Comparison of ENCODE assay signal across 19 mouse cellular contexts in the genomic region with DNA sequence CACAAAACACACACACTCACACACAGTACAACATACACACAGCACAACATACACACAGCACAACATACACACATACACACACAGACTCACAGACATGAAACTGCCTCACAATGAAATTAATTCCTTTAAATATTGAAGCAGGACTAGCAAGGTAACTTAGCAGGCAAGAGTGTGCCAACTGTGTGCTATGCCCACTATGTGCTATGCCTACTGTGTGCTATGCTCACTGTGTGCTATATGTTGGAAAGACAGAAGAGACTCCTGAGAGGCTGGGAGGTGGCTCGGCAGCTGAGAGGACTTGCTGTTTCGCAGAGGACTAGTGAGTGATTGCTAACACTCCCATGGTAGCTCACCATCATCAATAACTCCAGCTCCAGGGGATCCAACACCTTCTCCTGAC. TPM values are rescaled to one million over a fixed set of nuclear protein-coding genes. Genes with fewer than 3 reads are reported as not detected.
"Had no signal": no experiment of that assay in that cellular context is flagged by ENCODE, and none has a peak within 500 bp of the region (broad histone marks: within the 10 kb centered on the region; RNA-seq: fewer than 3 reads in every experiment).

No protein-coding gene starts in this region.

- H3K9ac ChIP-seq: lung, embryonic 14.5 days; midbrain, embryonic 12.5 days; neural tube, embryonic 13.5 days; neural tube, embryonic 15.5 days had no signal

- H3K27ac ChIP-seq: midbrain, embryonic 10.5 days; midbrain, embryonic 12.5 days; neural tube, embryonic 13.5 days; neural tube, embryonic 15.5 days had no signal

- H3K4me3 ChIP-seq: midbrain, embryonic 10.5 days; midbrain, embryonic 12.5 days; myocyte; neural tube, embryonic 13.5 days; neural tube, embryonic 15.5 days had no signal

- H3K4me2 ChIP-seq: lung, embryonic 14.5 days; midbrain, embryonic 12.5 days; neural tube, embryonic 13.5 days; neural tube, embryonic 15.5 days had no signal

- DNase-seq: lung, adult 18-20 months; lung, embryonic 14.5 days; lung, postnatal 10 days; midbrain, embryonic 14.5 days; retina, postnatal 1 day; right cerebral cortex, adult 18-20 months; right cerebral cortex, postnatal 25 days; right cerebral cortex, postnatal 4 days; spleen, adult 18-20 months; thymus, adult 18-20 months; thymus, postnatal 14 days; thymus, postnatal 36 days had no signal

- H3K36me3 ChIP-seq: midbrain, embryonic 10.5 days; midbrain, embryonic 12.5 days; neural tube, embryonic 13.5 days; neural tube, embryonic 15.5 days had no signal

- H3K9me3 ChIP-seq: midbrain, embryonic 10.5 days; midbrain, embryonic 12.5 days; neural tube, embryonic 13.5 days; neural tube, embryonic 15.5 days had no signal

- ATAC-seq: midbrain, embryonic 16.5 days had no signal

RNA-seq across cellular contexts. Expression of a gene that starts 5.8 kb away (rescaled TPM):
- total RNA-seq: megakaryocyte-erythroid progenitor cell, adult 5-6 weeks had no signal
- polyA plus RNA-seq: myocyte had no signal
